Mouse (Mus musculus) liver, embryonic 11.5 days (tissue): Measurements from ENCODE around the gene Ankrd22. TPM values are rescaled to one million over a fixed set of nuclear protein-coding genes. Genes with fewer than 3 reads are reported as not detected.

ENCODE experiments used
- ATAC-seq: fragments of 200-750 bp; cut with Nextera tagmentation; replicated peaks from 2 replicates; pipeline ENCODE4 v1.8.0; 2017; ENCODE audit warnings: moderate number of reproducible peaks, mild to moderate bottlenecking, moderate TSS enrichment, moderate library complexity; ENCODE audit not compliant: low FRiP score
- DNase-seq: peaks from one replicate; pipeline ENCODE4 v3.0.0-alpha.2; 2017; ENCODE audit warnings: low spot score
- H3K27ac ChIP-seq: fragments of 300-500 bp; sonication (generic); 2 replicates; pipeline ENCODE4 v1.5.1; 2014; ENCODE audit warnings: mild to moderate bottlenecking, low read depth, low read length, control low read depth
- H3K27me3 ChIP-seq: fragments of 300-500 bp; sonication (generic); replicated peaks from 2 replicates; pipeline ENCODE4 v1.6.1; 2014; ENCODE audit warnings: low read length, mixed read lengths; ENCODE audit not compliant: control insufficient read depth, insufficient read depth
- H3K36me3 ChIP-seq: fragments of 300-500 bp; sonication (generic); 2 replicates; pipeline ENCODE4 v1.6.1; 2014; ENCODE audit warnings: mild to moderate bottlenecking, low read length, moderate library complexity, mixed read lengths; ENCODE audit not compliant: control insufficient read depth, insufficient read depth
- H3K4me1 ChIP-seq: fragments of 300-500 bp; sonication (generic); replicated peaks from 2 replicates; pipeline ENCODE4 v1.6.1; 2014; ENCODE audit warnings: low read length, mixed read lengths; ENCODE audit not compliant: control insufficient read depth, insufficient read depth
- H3K4me2 ChIP-seq: fragments of 300-500 bp; sonication (generic); 2 replicates; pipeline ENCODE4 v1.6.1; 2014; ENCODE audit warnings: mild to moderate bottlenecking, control low read depth, moderate library complexity
- H3K4me3 ChIP-seq: fragments of 300-500 bp; sonication (generic); 2 replicates; pipeline ENCODE4 v1.5.1; 2014; ENCODE audit warnings: low read depth, low read length, control low read depth
- H3K9ac ChIP-seq: fragments of 300-500 bp; sonication (generic); 2 replicates; pipeline ENCODE4 v1.6.1; 2014; ENCODE audit warnings: low read depth, low read length, control low read depth
- H3K9me3 ChIP-seq: fragments of 300-500 bp; sonication (generic); 2 replicates; pipeline ENCODE4 v1.6.1; 2016; ENCODE audit warnings: low read length, inconsistent platforms, mixed read lengths; ENCODE audit not compliant: control insufficient read depth
- WGBS: fragments of 180-500 bp; shearing (Covaris S2); extraction: QIAGEN DNeasy Blood & Tissue Kit; methylation state at CpG from one replicate; pipeline ENCODE4 v1.1.7; 2014; 5-methylcytosine and 5-hydroxymethylcytosine counted together
- polyA plus RNA-seq: library from polyadenylated mRNA; unstranded; fragments of >200 nt; fragmentation: Nextera tagmentation; extraction: Ambion mirVana; gene quantifications from 2 replicates; pipeline ENCODE4 v1.2.1, GENCODE M21; 2014

The Ankrd22 gene
- polyA plus RNA-seq = not detected in 2 replicates

- H3K4me1 ChIP-seq = no peaks in the 10 kb centered on the region
- ATAC-seq (no peak), DNase-seq (no peak)
- H3K9me3 ChIP-seq = no peaks in the 10 kb centered on the region
- no peaks in the 10 kb centered on the region for H3K27me3 ChIP-seq
- no peaks in the 10 kb centered on the region for H3K36me3 ChIP-seq
- H3K4me2 ChIP-seq = no peak within 1 kb of the TSS
- WGBS = 53% methylated on average over 5 of the region's 5 CpGs
- H3K9ac ChIP-seq = no peak within 1 kb of the TSS
- no peak within 1 kb of the TSS for H3K4me3 ChIP-seq
- no peak within 1 kb of the TSS for H3K27ac ChIP-seq
Observed at GRCm38 (mm10) chr19:34165891-34166290, at the start of gene Ankrd22. Ankrd22 (minus strand) TSS chr19:34166053.

GRCm38 (mm10) chr19:34214136-34214535 is 48.3 kb upstream of the Ankrd22 start:
- DNase-seq (no peak), ATAC-seq (no peak)
- H3K4me1 ChIP-seq = no peaks in the 10 kb centered on the region
- no peaks in the 10 kb centered on the region for H3K9me3 ChIP-seq
- H3K27me3 ChIP-seq = no peaks in the 10 kb centered on the region
- 50% methylated on average over 4 of the region's 4 CpGs for WGBS
- H3K27ac ChIP-seq = no peak overlapping the region
- H3K4me2 ChIP-seq = no peak overlapping the region
- no peaks in the 10 kb centered on the region for H3K36me3 ChIP-seq
- no peak overlapping the region for H3K4me3 ChIP-seq
- H3K9ac ChIP-seq = no peak overlapping the region

GRCm38 (mm10) chr19:34213251-34213645 is 47.4 kb upstream of the Ankrd22 start:
- Histone ChIP-seq H3K4me3 (no peak overlapping the region), H3K4me2 (no peak overlapping the region), H3K4me1 (no peaks in the 10 kb centered on the region), H3K36me3 (no peaks in the 10 kb centered on the region), H3K27ac (no peak overlapping the region), H3K9ac (no peak overlapping the region), H3K27me3 (no peaks in the 10 kb centered on the region), H3K9me3 (no peaks in the 10 kb centered on the region)
- no peak for ATAC-seq
- DNase-seq = no peak

GRCm38 (mm10) chr19:34212489-34213250 is 46.8 kb upstream of the Ankrd22 start:
- H3K4me1 ChIP-seq = no peaks in the 10 kb centered on the region
- ATAC-seq = no peak
- no peak overlapping the region for H3K9ac ChIP-seq
- H3K36me3 ChIP-seq = no peaks in the 10 kb centered on the region
- no peak overlapping the region for H3K4me2 ChIP-seq
- DNase-seq = no peak
- 78% methylated on average over 12 of the region's 12 CpGs for WGBS
- no peaks in the 10 kb centered on the region for H3K27me3 ChIP-seq
- no peaks in the 10 kb centered on the region for H3K9me3 ChIP-seq
- no peak overlapping the region for H3K27ac ChIP-seq
- H3K4me3 ChIP-seq = no peak overlapping the region

GRCm38 (mm10) chr19:34210841-34211240 is 45.0 kb upstream of the Ankrd22 start:
- Histone ChIP-seq H3K36me3 (no peaks in the 10 kb centered on the region), H3K4me2 (no peak overlapping the region), H3K27ac (no peak overlapping the region), H3K9ac (no peak overlapping the region), H3K4me3 (no peak overlapping the region), H3K9me3 (no peaks in the 10 kb centered on the region), H3K27me3 (no peaks in the 10 kb centered on the region), H3K4me1 (no peaks in the 10 kb centered on the region)
- ATAC-seq = no peak
- no peak for DNase-seq
- 48% methylated on average over 2 of the region's 2 CpGs for WGBS

- ATAC-seq = no peak
- Histone ChIP-seq H3K9ac (no peak overlapping the region), H3K4me3 (no peak overlapping the region), H3K36me3 (no peaks in the 10 kb centered on the region), H3K4me2 (no peak overlapping the region), H3K27me3 (no peaks in the 10 kb centered on the region), H3K4me1 (no peaks in the 10 kb centered on the region), H3K27ac (no peak overlapping the region), H3K9me3 (no peaks in the 10 kb centered on the region)
- 81% methylated on average over 8 of the region's 8 CpGs for WGBS
- DNase-seq = no peak
Observed at GRCm38 (mm10) chr19:34209930-34210581, 44.2 kb upstream of the Ankrd22 start.

- Histone ChIP-seq H3K4me1 (no peaks in the 10 kb centered on the region), H3K4me3 (no peak overlapping the region), H3K4me2 (no peak overlapping the region), H3K36me3 (no peaks in the 10 kb centered on the region), H3K27me3 (no peaks in the 10 kb centered on the region), H3K9ac (no peak overlapping the region), H3K27ac (no peak overlapping the region), H3K9me3 (no peaks in the 10 kb centered on the region)
- no peak for DNase-seq
- no peak for ATAC-seq
- 69% methylated on average over 3 of the region's 3 CpGs for WGBS
Observed at GRCm38 (mm10) chr19:34209031-34209430, 43.2 kb upstream of the Ankrd22 start.

GRCm38 (mm10) chr19:34206760-34207440 is 41.0 kb upstream of the Ankrd22 start:
- Histone ChIP-seq H3K9ac (no peak overlapping the region), H3K4me1 (no peaks in the 10 kb centered on the region), H3K4me2 (no peak overlapping the region), H3K27me3 (no peaks in the 10 kb centered on the region), H3K9me3 (no peaks in the 10 kb centered on the region), H3K27ac (no peak overlapping the region), H3K36me3 (no peaks in the 10 kb centered on the region), H3K4me3 (no peak overlapping the region)
- 84% methylated on average over 8 of the region's 8 CpGs for WGBS
- ATAC-seq (no peak), DNase-seq (no peak)
